Mouse (Mus musculus): Measurements from ENCODE around the gene Pon2. TPM values are rescaled to one million over a fixed set of nuclear protein-coding genes. Genes with fewer than 3 reads are reported as not detected.

Gene Pon2
- polyA plus RNA-seq, 1 experiment from 2014 or later, result 18.1 TPM

- 65% methylated on average over 3 of the region's 3 CpGs for WGBS
These were observed 76.2 kb downstream of the Pon2 start for GRCm38 (mm10) chr6:5222080-5222479.

GRCm38 (mm10) chr6:5218190-5218589 is 80.1 kb downstream of the Pon2 start:
- no peak overlapping the region for H3K4me3 ChIP-seq (replicated peaks)
- no peaks in the 10 kb centered on the region for H3K36me3 ChIP-seq
- H3K4me2 ChIP-seq, result no peak overlapping the region
- WGBS, result 91% methylated on average over 4 of the region's 4 CpGs
- H3K27ac ChIP-seq, result no peak overlapping the region
- H3K4me1 ChIP-seq (replicated peaks), result no peaks in the 10 kb centered on the region
- ATAC-seq (ENCODE audit: insufficient number of reproducible peaks, insufficient read depth, low FRiP score, low TSS enrichment, low read depth), result no peak
- no peak overlapping the region for H3K9ac ChIP-seq (replicated peaks)
- H3K9me3 ChIP-seq, result no peaks in the 10 kb centered on the region
- no peaks in the 10 kb centered on the region for H3K27me3 ChIP-seq

More at GRCm38 (mm10) chr6:5222080-5222479, 76.2 kb downstream of the Pon2 start:
- Histone ChIP-seq H3K27ac (no peak overlapping the region), H3K9me3 (no peaks in the 10 kb centered on the region), H3K9ac (replicated peaks) (no peak overlapping the region), H3K4me1 (replicated peaks) (no peaks in the 10 kb centered on the region), H3K4me2 (no peak overlapping the region), H3K27me3 (no peaks in the 10 kb centered on the region), H3K36me3 (no peaks in the 10 kb centered on the region), H3K4me3 (replicated peaks) (no peak overlapping the region)
- ATAC-seq (ENCODE audit: insufficient number of reproducible peaks, insufficient read depth, low FRiP score, low TSS enrichment, low read depth), result no peak

Other genes with a start within 250 kb of the Pon2 start
- gene Pon1, start 104.5 kb downstream of the Pon2 start, polyA plus RNA-seq (2016; fragmentation: Nextera tagmentation; extraction: Ambion mirVana), result 0.23 TPM in 1 of 2 replicates, not detected in the other
- 6.9 and 8.7 TPM in 2 replicates for gene Pon3, start 42.2 kb downstream of the Pon2 start, polyA plus RNA-seq (2016; fragmentation: Nextera tagmentation; extraction: Ambion mirVana)
- 109 and 119 TPM in 2 replicates for gene Asb4, start 84.9 kb upstream of the Pon2 start, polyA plus RNA-seq (2016; fragmentation: Nextera tagmentation; extraction: Ambion mirVana)
- 1.4 and 1.6 TPM in 2 replicates for gene Pdk4, start 197.9 kb upstream of the Pon2 start, polyA plus RNA-seq (2016; fragmentation: Nextera tagmentation; extraction: Ambion mirVana)

All from limb, embryonic 12.5 days (tissue).